Mouse (Mus musculus) liver, adult 2 months (tissue): ENCODE measurements around the gene Fgfr3.

Experiments used
- CTCF ChIP-seq: fragments of 200-500 bp; IDR thresholded peaks from 2 replicates; pipeline ENCODE4 v1.5.1; 2011; ENCODE audit warnings: low read depth, low read length, control low read depth
- POLR2A ChIP-seq: fragments of 200-500 bp; IDR thresholded peaks from 2 replicates; pipeline ENCODE4 v1.6.1; 2011; ENCODE audit warnings: low read length, control low read depth; ENCODE audit not compliant: insufficient read depth; ENCODE audit errors: extremely low read depth

DNA sequence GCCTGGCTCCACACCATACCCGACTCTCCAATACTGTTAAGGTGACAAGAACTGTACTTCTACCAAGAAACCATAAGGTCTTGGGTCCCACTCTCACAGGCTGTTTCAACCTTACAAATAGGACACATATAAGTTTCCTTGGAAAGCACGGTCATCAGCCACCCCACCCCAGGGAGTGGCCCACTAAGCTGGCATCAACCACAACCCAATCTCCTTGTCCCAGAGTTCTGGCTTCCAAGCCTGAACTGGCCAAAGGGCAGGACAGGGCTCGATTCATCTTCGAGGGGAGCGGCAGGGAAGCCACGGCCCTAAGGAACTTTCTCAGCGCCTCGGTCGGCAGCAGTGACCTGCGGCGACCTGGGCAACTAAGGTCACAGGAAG, 60.5 kb downstream of the Fgfr3 start:
- TF ChIP-seq CTCF (no peak), POLR2A (no peak)
